Mouse (Mus musculus): Measurements from ENCODE around the gene Arhgap6.

Arhgap6 gene

DNA sequence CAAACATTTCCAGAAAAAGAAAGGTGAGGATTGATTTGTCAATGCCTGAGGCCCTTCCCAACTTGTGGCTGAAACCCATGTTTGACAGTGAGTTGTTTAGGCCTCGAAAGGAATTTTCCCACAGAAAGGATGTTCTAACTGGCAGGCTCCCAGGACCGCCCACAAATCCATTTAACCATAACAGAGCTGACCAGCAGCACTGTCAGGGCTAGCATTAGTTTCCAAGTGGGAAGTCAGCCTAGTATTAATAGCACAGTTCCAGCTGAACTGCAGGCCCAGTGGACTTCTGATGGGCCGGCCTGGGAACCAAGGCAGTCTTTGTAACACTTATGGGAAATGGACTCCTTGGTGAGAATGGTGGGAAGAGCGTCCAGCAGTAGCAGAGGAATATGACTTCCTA lies 317.8 kb downstream of the Arhgap6 start:
- no peak for DNase-seq (ENCODE audit: low read depth, low spot score)

DNA sequence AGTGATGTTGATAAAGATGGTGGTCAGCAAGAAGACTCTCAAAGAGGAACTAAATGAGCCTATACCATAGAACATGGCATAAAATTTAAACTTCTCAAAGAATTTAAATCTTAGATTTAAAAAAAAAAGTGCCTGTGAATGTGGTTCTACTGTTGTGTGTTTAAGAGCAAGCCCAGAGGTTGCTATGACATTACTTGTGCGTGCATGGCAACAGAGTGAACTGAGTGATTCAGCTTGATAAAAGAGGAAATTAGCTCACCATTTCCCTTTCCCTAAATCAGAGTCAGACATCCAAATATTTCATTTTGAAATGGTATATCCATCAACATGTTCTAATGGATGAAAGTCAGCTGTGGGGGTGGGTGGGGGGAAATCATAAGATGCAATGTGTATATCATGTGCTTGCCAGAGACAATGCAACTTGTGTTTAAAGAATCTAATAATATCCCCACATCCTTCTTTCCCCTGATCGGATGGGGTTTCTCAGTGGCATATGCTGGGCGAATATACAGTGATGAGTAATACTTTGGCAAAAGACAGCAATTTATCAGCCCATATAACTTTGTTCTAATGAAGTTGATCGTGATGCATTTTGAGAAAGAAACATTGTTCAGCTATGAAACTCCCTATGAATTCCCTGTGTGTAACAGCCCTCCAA lies 328.3 kb downstream of the Arhgap6 start:
- no peak for DNase-seq (ENCODE audit: low read depth, low spot score)

DNA sequence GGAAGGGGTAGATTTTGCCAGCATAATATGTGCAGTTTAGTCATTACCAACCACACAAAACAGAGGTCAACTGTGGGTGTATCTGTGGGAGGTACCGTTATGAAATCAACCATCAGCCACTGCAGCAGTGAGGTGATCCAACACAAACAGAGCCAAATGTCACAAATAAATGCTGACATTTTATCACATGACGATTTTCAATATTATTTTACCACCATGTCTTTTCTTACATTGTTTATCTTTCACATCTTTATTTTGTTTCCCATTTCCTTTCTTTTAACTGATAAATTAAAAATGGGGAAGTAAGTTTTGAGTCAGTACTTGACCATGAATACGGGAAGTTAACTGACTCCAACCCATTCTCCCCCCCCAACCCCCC lies 328.9 kb downstream of the Arhgap6 start:
- DNase-seq (ENCODE audit: low read depth, low spot score) = no peak

DNA sequence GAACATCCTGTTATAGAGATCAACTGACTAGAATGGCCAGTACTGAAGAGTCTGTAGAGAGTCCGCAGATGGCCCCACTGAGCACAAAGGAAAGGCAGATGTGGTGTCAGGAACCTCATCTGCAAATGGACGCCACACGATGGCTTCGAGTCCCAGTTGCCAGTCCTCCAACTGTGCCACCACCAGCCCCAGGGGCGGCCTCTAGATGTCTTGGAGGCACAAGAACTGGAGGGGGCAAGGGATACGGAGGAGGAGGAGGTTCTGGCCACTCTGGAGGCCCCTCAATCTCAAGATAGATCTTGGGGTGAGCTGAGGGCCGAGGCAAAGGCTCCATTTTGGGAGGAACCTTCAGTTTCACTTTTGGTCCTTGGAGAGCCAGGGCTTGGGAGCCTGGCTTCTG lies 344.9 kb downstream of the Arhgap6 start:
- DNase-seq (ENCODE audit: low read depth, low spot score) = no peak

DNA sequence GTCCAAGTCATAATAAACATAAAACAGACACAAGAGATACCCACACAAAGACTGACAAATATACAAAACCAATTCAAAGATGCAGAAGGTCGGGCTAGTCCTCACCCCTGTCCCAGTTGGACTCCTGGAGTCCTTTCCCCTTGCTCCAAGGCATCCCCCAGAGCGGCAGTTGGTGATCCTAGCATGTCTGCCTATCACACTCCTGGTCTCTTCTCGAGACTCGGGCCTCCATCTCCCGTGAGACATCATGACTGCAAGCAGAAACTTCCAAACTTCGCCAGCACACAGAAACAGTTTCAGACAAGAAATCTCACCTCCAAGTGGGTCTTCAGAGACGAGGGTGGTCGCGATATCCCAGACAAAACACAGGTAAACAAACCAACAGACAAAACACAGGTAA lies 345.6 kb downstream of the Arhgap6 start:
- DNase-seq (ENCODE audit: low read depth, low spot score) = no peak

DNA sequence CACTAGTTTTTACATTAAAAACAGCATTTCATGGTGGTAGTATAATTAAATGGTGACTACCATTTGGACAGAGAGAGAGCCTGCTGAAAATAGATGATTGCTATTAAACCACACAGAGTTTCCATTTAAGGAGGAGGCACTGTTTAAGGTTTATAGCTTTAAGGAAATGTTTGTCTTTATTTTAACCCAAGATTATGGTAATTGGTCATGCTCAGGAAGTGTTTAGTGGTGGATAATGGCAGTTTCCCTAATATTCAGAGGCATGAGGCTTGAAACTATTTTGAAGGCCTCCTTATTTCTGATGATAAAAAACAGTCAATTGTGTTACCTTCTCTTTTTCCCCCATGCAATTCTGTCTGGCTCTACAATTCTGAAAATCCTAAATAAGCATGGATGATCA lies 358.9 kb downstream of the Arhgap6 start:
- no peak for DNase-seq (ENCODE audit: low read depth, low spot score)

DNA sequence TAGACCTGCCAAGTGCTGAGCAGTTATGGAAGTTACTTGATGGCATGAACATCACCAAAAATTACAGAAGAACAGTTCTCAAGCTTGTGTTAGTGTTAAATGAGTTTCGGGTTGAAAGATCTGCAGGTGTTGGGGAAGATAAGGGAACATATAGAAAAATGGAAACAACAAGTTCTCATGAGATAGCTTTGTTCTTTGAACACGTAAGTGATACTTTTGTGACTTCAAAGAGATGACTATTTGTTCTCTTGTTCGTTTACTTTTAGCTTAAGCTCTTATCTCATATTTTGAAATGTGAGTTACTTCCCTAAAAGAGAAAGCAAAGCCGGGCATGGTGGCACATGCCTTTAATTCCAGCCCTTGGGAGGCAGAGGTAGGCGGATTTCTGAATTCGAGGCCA lies 363.5 kb downstream of the Arhgap6 start:
- no peak for DNase-seq (ENCODE audit: low read depth, low spot score)

DNA sequence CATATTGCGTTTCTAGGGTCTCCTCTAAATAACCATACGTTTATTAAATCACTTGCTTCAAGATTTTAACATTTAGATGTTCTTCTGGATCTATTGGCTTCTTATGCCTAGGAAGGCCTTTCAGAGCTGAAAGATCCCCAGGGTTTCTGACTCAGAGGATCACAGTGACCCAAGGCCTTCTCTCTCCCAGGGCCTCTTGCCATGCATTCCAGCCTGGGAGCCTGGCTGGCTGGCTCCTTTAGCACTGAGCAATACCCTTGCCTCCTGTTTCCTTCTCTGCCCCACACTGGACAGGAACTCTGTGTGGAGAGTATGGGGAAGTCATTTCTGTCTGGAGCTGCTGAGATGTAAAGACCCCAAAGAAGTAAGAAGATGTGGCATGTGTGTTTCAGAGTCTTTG lies 376.1 kb downstream of the Arhgap6 start:
- DNase-seq (ENCODE audit: low read depth, low spot score) = no peak

DNA sequence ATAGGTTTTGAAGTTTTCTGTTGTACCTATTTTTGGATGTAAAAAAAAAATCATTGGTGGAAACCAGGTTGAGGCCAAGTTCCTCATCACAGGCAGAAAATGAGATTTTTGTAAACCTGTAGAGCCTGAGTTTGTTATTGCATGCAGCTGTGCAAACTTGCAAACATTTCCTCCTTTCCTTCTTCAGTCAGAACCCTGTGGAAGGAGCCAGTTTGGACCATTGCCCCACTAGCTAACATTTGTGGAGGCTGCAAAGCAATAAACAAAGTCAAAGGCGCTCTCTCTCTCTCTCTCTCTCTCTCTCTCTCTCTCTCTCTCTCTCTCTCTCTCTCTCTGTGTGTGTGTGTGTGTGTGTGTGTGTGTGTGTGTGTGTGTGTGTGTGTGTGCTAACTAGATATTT lies 378.9 kb downstream of the Arhgap6 start:
- DNase-seq (ENCODE audit: low read depth, low spot score) = no peak

DNA sequence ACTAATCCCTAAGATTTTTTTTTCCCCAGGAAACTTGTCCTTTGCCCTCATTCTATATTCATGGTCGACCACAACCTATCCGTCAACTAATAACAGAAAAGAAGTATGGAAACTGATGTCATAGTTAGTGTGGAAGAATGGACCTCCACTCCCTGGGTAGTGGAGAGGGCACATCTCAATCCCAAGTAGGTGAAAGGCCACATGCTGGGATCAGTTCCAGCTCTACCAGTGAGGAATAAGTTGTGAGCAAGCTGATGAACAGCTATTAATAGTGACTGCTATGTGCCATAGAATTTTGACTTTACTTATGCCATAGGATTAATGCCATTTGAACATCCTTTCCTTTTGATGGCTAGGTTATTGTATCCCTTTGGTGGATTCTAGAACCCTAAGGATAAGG lies 383.7 kb downstream of the Arhgap6 start:
- DNase-seq (ENCODE audit: low read depth, low spot score) = no peak

DNA sequence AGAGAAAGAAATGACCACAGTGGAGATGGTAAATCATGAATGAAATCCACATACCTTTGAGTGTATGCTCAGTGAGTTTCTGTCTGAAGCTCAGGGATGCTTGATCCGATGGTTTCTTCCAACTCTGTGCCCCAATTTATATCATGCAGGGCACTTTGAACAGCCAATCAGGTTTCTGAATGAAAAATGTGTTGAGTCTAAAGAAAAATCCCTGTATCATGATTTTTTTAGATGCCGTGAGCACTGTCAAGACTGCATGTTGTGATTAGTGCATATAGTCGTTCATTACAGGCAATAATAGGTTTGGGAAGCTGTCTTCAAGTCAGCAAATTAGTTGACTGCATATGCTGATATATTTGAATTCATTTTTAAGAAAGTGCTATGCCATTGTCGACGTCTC lies 392.2 kb downstream of the Arhgap6 start, which contains the start of gene Amelx:
Gene Amelx, minus strand, starts transcription at position 101 of the 400 bp plus-strand sequence.
- no peak for DNase-seq (ENCODE audit: low read depth, low spot score)

DNA sequence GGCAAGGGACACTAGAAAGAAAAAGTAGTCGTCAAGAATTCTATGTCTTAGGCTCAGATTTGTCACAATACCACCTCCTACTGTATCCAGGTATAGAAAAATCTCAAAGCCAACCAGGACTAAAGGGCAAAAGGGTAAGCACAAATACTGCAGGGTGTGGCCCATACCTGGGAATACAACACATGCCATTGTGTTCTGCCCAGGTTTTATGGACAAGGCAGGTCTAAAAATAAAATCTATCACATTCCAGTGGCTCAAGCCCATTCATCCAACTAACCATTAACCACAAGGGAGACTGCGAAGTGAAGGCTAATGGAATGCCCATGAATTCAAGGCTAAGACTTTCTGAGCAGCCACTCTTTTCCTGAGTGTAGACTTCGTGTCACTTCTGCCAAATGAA lies 415.1 kb downstream of the Arhgap6 start:
- DNase-seq (ENCODE audit: low read depth, low spot score) = no peak

DNA sequence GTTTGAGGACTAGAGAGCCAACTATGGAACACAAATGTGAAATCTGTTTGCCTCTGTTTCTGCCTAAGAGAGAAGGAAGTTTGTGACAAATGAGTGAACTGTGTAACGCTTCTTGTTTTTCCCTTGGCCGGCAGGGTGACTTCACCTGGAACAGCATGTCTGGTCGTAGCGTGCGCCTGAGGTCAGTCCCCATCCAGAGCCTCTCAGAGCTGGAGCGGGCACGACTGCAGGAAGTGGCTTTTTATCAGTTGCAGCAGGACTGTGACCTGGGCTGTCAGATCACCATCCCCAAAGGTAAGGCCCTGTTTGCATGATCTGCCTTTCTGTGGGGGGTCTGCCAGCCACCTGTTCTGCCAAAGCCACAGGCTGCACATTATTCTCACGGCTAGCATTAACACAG lies 425.2 kb downstream of the Arhgap6 start:
- no peak for DNase-seq (ENCODE audit: low read depth, low spot score)

DNA sequence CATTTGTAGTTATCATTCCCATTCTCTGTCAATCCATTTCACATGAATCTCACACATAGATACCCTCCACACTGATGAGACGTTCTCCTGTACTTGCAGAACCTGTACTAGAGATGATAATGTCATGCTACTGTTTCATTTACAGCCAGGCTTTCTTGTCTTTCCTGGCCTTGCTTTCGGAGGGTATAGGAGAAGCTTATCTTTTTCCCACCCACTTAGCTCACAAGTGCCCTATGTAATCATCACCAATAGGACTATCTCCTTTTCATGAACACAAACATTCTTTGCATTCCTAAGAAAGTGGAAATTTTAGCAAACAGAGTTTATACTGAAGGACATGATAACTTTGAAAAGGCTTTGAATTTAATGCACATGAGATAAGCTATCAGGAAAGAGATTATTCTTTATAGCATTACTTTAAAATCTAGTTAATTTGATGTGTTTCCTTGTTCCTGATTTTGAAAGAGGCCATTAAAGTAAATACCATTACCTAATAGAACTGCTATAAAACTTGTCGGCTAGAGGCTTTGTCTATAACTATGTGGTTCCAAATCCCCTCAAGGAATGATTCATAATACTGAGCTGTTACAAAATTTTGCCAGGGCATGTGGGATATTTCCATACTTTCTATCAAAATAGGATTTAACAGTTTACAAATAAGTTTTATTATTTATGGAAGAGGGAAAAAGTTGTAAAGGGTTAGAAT lies 427.6 kb downstream of the Arhgap6 start:
- no peak for DNase-seq (ENCODE audit: low read depth, low spot score)

DNA sequence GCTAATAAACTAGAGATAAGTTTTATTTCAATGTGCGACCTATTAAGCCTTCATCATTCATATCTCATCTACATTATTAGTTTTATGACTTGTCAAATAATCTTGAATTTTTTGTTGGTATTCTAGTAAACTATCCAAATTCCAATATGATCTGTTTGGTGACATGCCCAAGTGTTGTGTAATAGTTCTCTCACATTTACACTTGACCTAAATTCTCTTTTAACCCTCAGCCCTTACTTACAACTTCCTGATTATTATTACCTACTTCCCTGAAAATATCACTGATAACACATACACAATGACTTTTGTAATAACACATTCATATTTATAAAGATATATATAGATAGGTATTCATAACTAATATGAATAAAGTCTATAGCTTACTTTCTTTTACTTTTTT lies 461.0 kb downstream of the Arhgap6 start:
- no peak for DNase-seq (ENCODE audit: low read depth, low spot score)

DNA sequence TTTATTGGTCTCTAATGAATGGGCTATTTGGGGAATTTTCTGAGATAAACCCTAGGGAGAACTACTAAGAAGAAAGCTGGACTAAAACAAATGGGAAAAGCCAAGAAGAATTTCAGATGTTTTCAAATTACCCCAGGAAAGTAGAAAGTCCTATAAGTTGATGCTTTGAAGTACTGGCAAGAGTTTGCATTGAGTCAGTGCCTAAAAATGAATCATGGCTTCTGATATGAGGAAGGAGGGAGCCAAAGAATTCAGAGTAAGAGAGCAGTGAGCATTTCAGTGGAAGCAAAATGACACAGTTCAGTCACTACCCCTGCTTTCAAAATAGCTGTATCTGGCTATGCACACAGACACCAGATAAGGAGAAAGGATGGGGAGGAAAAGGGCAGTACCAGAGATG lies 461.8 kb downstream of the Arhgap6 start:
- DNase-seq (ENCODE audit: low read depth, low spot score) = no peak

DNA sequence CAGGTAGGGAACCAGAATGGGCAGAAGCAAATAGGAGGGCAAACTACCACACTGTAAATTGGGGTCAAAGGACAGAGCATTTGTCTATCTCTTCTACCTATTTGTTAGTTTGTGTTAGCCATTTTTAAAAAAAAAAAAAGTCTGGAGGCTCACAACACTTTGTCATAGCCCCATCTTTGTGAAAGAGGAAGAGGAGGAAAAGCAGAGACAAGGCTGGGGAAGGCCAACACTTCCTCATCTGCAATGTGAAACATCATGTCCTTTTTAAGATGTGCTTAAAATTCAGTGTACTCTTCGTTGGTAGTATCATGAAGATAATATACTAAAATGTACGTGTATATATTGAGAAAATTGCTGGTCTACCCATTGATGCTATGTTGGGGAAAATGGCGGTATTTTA lies 466.1 kb downstream of the Arhgap6 start:
- no peak for DNase-seq (ENCODE audit: low read depth, low spot score)

DNA sequence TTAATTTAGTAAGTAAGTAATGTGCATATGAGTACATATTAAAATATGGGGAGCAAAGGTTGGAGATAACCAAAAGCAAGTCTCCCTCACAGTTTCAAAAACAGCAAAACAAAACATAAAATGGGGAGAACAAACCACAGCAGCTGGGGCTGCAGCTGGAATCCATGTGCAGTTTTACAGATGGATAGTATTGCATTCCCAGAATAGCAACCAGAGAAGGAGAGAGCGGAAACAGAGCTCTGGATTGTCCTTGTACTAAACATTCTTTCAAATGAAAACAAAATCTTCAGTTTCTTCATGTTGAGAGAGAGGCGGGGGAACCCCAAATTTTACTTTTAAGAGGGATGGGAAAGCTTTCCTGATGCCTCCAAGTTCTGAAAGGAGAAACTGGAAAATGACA lies 467.3 kb downstream of the Arhgap6 start:
- DNase-seq (ENCODE audit: low read depth, low spot score) = no peak

DNA sequence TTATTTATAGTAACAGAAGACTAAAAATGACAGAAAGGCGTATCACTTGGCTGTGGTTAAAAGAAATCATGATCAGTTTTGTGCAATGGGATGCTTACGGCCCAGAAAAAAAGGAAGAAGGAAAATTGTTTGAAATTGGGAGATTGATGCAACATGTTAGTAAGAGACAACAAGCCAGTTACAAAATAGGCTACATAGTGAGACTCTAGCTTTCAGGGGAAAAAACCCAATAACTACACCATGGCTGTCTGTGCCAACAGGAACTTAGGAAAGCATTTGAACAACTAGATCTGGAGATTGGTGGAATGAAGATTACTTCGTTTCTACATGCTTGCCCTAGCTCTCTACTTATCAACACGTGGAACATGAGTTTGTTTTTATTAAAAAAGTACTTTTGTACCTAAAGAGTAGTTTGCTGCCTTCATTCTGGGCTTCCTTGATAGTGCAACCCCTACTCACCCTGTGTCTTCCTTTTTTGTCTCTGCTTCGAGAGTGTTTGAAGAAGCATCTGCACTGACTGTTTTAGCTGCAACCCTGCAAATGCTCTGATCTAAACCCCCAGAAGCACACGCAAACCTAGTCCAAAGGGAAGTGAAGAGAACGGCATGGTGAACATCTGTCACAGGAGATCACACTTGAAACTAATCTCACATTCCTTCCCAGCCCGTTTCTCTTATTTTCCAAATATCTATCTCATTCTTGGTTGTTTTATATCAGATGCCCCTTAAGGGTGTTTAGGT lies 468.7 kb downstream of the Arhgap6 start:
- no peak for DNase-seq (ENCODE audit: low read depth, low spot score)

DNA sequence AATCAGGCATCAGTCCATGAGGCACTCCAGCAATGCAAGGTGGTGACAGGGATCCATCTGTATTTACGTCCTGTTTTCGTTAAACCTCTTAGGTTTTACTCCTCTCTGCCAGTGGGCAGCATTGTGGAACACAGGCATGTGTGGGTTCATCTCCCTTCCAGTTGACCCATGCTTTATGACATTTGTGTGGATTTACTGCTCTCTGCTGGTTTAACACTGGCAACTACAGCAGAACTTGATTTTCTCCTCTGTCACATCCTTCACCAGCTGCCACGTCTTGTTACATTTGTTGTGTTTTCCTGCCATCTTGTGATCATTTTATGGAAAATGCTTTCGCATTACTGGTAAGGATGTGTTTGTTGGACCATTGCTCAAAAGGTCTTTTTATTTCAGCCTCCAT lies 504.7 kb downstream of the Arhgap6 start:
- DNase-seq (ENCODE audit: low read depth, low spot score) = no peak

DNA sequence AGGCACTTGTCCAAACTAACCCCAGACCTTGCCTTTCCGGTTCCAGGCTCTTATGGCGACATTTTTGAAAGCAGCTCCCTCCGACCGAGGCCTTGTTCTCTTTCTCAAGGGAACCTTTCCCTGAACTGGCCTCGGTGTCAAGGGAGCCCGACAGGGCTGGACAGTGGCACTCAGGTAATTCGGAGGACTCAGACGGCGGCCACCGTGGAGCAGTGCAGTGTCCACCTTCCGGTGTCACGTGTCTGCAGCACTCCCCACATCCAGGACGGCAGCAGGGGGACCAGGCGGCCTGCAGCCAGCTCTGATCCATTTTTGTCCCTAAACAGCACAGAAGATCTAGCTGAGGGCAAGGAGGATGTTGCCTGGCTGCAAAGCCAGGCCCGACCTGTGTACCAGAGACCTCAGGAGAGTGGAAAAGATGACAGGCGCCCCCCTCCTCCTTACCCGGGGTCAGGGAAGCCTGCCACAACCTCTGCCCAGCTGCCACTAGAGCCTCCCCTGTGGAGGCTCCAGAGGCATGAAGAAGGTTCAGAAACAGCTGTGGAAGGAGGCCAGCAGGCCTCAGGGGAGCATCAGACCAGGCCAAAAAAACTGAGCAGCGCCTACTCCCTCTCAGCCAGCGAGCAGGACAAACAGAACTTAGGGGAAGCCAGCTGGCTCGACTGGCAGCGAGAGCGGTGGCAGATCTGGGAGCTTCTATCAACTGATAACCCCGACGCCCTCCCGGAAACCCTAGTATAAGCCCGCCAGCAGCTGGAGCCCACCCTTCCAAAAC lies 507.6 kb downstream of the Arhgap6 start:
- no peak for DNase-seq (ENCODE audit: low read depth, low spot score)

DNA sequence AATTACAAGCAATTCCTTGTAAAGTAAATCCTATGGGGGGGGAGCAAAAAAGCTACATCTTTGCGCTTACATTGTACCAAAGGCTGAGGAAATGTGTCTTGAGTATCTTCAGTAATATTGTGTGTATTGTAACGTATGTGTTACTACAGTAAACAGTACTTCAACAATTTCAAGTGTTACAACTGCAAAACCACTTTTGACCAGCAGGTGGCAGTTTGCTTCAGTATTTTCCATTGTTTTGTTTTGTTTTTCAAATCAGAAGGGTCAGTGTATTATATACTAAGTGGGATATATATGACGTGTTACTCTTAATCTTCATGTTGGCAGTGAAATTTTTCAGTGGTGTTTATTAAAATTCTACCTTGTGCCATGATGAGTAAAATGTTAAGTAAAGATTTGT lies 509.0 kb downstream of the Arhgap6 start:
- DNase-seq (ENCODE audit: low read depth, low spot score) = no peak
